Mouse (Mus musculus) testis, adult 2 months (tissue): ENCODE data around the gene Tor1b.

Experiments
- CTCF ChIP-seq: fragments of 200-500 bp; IDR thresholded peaks from 2 replicates; pipeline ENCODE4 v1.5.1; 2012; ENCODE audit warnings: low read depth, mild to moderate bottlenecking, inconsistent platforms, low read length, moderate library complexity; ENCODE audit not compliant: control insufficient read depth, insufficient read depth, insufficient replicate concordance
- POLR2A ChIP-seq: fragments of 200-500 bp; IDR thresholded peaks from 2 replicates; pipeline ENCODE4 v1.6.1; 2012; ENCODE audit warnings: low read depth, mild to moderate bottlenecking, inconsistent platforms, low read length, moderate library complexity; ENCODE audit not compliant: control insufficient read depth

DNA sequence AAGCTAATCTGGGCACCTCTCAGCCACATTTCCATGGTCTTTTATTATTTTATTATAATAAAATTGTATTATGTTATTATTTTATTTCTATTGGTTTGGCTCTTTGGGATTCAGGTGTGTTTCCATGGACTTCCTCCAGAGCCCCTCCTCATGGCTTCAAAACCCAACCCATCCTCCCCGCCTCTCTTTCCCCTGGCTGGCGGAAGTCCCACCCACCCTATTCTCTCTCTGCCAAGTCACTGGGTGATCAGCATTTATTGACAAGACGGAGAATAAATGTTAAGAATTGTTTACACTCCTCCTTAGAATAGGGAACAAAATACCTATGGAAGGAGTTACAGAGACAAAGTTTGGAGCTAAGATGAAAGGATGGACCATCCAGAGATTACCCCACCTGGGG, 16.0 kb upstream of the Tor1b start:
- no peak for TF ChIP-seq CTCF
- no peak for TF ChIP-seq POLR2A
